8 mouse cellular contexts compared by ENCODE assay signal in the genomic region with DNA sequence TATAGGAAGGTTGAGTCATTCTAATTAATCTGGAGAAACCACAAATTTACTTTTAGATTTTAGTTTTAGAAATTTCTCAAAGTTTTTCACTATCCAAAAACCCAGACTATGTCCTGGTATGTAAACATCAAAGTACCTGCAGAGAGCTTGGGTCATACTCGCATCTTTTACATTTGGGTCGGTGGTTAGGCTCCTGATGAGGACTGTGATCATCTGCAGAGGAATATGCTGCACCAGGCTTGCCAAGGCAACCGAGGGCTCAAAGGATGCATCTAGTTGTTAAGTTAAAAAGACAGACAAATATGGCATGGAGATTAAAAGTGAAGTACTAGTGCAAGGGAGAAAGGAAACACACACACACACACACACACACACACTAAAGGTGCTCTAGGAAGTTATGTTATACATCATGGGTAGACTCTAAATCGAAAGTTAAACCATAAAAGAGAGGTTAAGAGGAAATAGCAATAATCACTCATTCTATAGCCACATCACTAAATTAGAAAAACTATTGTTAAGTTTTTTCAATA. TPM values are rescaled to one million over a fixed set of nuclear protein-coding genes. Genes with fewer than 3 reads are reported as not detected.
DNase-seq lines count a peak whose midpoint lies in the region; ATAC-seq and TF ChIP-seq lines count a peak whose summit lies in the region.

No protein-coding gene starts in this region.

- H3K27me3 ChIP-seq in heart, adult 2 months (ENCODE audit: control insufficient read depth, insufficient read depth, low read length): no peaks in the 10 kb centered on the region
- no peaks in the 10 kb centered on the region for H3K27me3 ChIP-seq in thymus, adult 2 months (ENCODE audit: control insufficient read depth, insufficient read depth, low read length)
- no peaks in the 10 kb centered on the region for H3K27me3 ChIP-seq in limb, embryonic 14.5 days (ENCODE audit: control insufficient read depth, insufficient read depth, low read length)
- no peaks in the 10 kb centered on the region for H3K27me3 ChIP-seq in stomach, embryonic 15.5 days (replicated peaks)

- no peak for DNase-seq in heart, adult 2 months
- DNase-seq in heart, adult 9 months (ENCODE audit: low spot score in 2 of 2): no peak
- DNase-seq in thymus, adult 2 months: no peak
- no peak for DNase-seq in thymus, postnatal 14 days
- no peak for DNase-seq in limb, embryonic 14.5 days (ENCODE audit: low spot score)
- no peak for DNase-seq in layer of hippocampus, postnatal 14 days (ENCODE audit: low spot score in 2 of 2)

- no peak for TF ChIP-seq EP300 in heart, adult 2 months (IDR thresholded peaks at IDR 0.05; ENCODE audit: insufficient read depth, low read depth, low read length)

- WGBS in heart, adult 2 months: 24% methylated on average over 4 of the region's 4 CpGs
- 6% methylated on average over 4 of the region's 4 CpGs for WGBS in thymus, adult 2 months
- WGBS in limb, embryonic 14.5 days: 82% methylated on average over 4 of the region's 4 CpGs
- 72% methylated on average over 4 of the region's 4 CpGs for WGBS in stomach, embryonic 15.5 days

- H3K4me2 ChIP-seq in limb, embryonic 14.5 days (replicated peaks; ENCODE audit: low read depth, low read length, severe bottlenecking): peak overlapping the region; percentile 79
- peak overlapping the region; percentile 39 for H3K4me2 ChIP-seq in stomach, embryonic 15.5 days

- H3K4me3 ChIP-seq in heart, adult 2 months: peak overlapping the region; percentile 72
- H3K4me3 ChIP-seq in thymus, adult 2 months (ENCODE audit: control insufficient read depth, insufficient read depth, low read length): peak overlapping the region; percentile 26
- peak overlapping the region; percentile 96; the same call in 1 of the 2 replicates for H3K4me3 ChIP-seq in limb, embryonic 14.5 days (replicated peaks; ENCODE audit: low read length)
- H3K4me3 ChIP-seq in stomach, embryonic 15.5 days (replicated peaks): no peak overlapping the region

- peak overlapping the region; percentile 46; the same call in 1 of the 2 replicates for H3K9ac ChIP-seq in heart, adult 2 months (ENCODE audit: low read depth, low read length)
- H3K9ac ChIP-seq in limb, embryonic 14.5 days (ENCODE audit: low read depth, low read length, severe bottlenecking): peak overlapping the region; percentile 21; the same call in 1 of the 2 replicates
- no peak overlapping the region for H3K9ac ChIP-seq in stomach, embryonic 15.5 days

- no peak for TF ChIP-seq CTCF in heart, adult 2 months (IDR thresholded peaks at IDR 0.05)
- TF ChIP-seq CTCF in thymus, adult 2 months (IDR thresholded peaks at IDR 0.05; ENCODE audit: borderline replicate concordance, control insufficient read depth, extremely low read depth, insufficient read depth, low read length, poor library complexity): no peak

- intact Hi-C loops in heart, adult 2 months (cut with DNase I): loop anchor here (10.0 kb wide), 1 partner anchor 1297 kb away; a partner anchor contains a TSS

- TF ChIP-seq POLR2A in heart, adult 2 months (IDR thresholded peaks at IDR 0.05; ENCODE audit: insufficient read depth, low read depth, low read length): no peak
- TF ChIP-seq POLR2A in thymus, adult 2 months (IDR thresholded peaks at IDR 0.05; ENCODE audit: control insufficient read depth, extremely low read depth, insufficient read depth, low read length, poor library complexity): no peak
- no peak for TF ChIP-seq POLR2A in limb, embryonic 14.5 days (IDR thresholded peaks at IDR 0.05; ENCODE audit: borderline replicate concordance, extremely low read depth, insufficient read depth, insufficient read length)

- H3K27ac ChIP-seq in heart, adult 2 months: no peak overlapping the region
- peak overlapping the region; percentile 83 for H3K27ac ChIP-seq in thymus, adult 2 months (ENCODE audit: control insufficient read depth, insufficient read depth, low read length)
- no peak overlapping the region for H3K27ac ChIP-seq in limb, embryonic 14.5 days (replicated peaks; ENCODE audit: low read depth, low read length)
- no peak overlapping the region for H3K27ac ChIP-seq in stomach, embryonic 15.5 days

- ATAC-seq in limb, embryonic 14.5 days (ENCODE audit: low FRiP score, low read depth): no peak
- ATAC-seq in stomach, embryonic 15.5 days (ENCODE audit: insufficient read depth, low FRiP score, low read depth): no peak
- no peak for ATAC-seq in frontal cortex, adult (ENCODE audit: low TSS enrichment)

- H3K79me2 ChIP-seq in heart, adult 2 months (replicated peaks; ENCODE audit: control insufficient read depth, insufficient read depth, low read length): peaks cover 7% of the 10 kb centered on the region

- H3K4me1 ChIP-seq in heart, adult 2 months (ENCODE audit: control insufficient read depth, insufficient read depth, low read length): peaks cover 5% of the 10 kb centered on the region
- H3K4me1 ChIP-seq in thymus, adult 2 months (replicated peaks; ENCODE audit: control insufficient read depth, insufficient read depth, low read length): peaks cover 2% of the 10 kb centered on the region; the same call in 1 of the 2 replicates
- H3K4me1 ChIP-seq in limb, embryonic 14.5 days (ENCODE audit: control insufficient read depth, insufficient read depth, low read length): peaks cover 13% of the 10 kb centered on the region
- H3K4me1 ChIP-seq in stomach, embryonic 15.5 days: peaks cover 5% of the 10 kb centered on the region

- H3K9me3 ChIP-seq in limb, embryonic 14.5 days (ENCODE audit: control insufficient read depth, low read length): no peaks in the 10 kb centered on the region
- H3K9me3 ChIP-seq in stomach, embryonic 15.5 days: no peaks in the 10 kb centered on the region

- peaks cover 23% of the 10 kb centered on the region for H3K36me3 ChIP-seq in heart, adult 2 months (ENCODE audit: control insufficient read depth, insufficient read depth, low read length)
- H3K36me3 ChIP-seq in thymus, adult 2 months (ENCODE audit: control insufficient read depth, insufficient read depth, low read length): peaks cover 13% of the 10 kb centered on the region
- peaks cover 25% of the 10 kb centered on the region for H3K36me3 ChIP-seq in limb, embryonic 14.5 days (ENCODE audit: control insufficient read depth, insufficient read depth, low read length)
- H3K36me3 ChIP-seq in stomach, embryonic 15.5 days: peaks cover 7% of the 10 kb centered on the region; the same call in 1 of the 2 replicates

RNA-seq across cellular contexts. Expression of a gene that starts 2.6 kb away (rescaled TPM):
- total RNA-seq in heart, adult 2 months (2021): 10 to 100 TPM; 17.7 to 18.9 TPM
- polyA plus RNA-seq in heart, adult 2 months (2012; rRNA removed): 5.1 and 7.8 TPM in 2 replicates
- 23.7 and 29.6 TPM in 2 replicates for polyA plus RNA-seq in thymus, adult 2 months (2012; rRNA removed)
- 10.9 and 11.6 TPM in 2 replicates for polyA plus RNA-seq in limb, embryonic 14.5 days (2012; rRNA removed)
- 22.6 and 24.1 TPM in 2 replicates for polyA plus RNA-seq in limb, embryonic 14.5 days (2014; fragmentation: Nextera tagmentation; extraction: Ambion mirVana)
- 15.4 and 18.7 TPM in 2 replicates for polyA plus RNA-seq in stomach, embryonic 15.5 days (2015; fragmentation: Nextera tagmentation; extraction: Ambion mirVana)
- 10 to 100 TPM; 25.2 to 26.6 TPM for total RNA-seq in layer of hippocampus, postnatal 14 days (2021)
